Mouse (Mus musculus): ENCODE measurements around the gene D230025D16Rik. TPM values are rescaled to one million over a fixed set of nuclear protein-coding genes. Genes with fewer than 3 reads are reported as not detected.

The D230025D16Rik gene
- total RNA-seq, 2 experiments from 2014 or later: 12.9 to 24.3 TPM

DNA sequence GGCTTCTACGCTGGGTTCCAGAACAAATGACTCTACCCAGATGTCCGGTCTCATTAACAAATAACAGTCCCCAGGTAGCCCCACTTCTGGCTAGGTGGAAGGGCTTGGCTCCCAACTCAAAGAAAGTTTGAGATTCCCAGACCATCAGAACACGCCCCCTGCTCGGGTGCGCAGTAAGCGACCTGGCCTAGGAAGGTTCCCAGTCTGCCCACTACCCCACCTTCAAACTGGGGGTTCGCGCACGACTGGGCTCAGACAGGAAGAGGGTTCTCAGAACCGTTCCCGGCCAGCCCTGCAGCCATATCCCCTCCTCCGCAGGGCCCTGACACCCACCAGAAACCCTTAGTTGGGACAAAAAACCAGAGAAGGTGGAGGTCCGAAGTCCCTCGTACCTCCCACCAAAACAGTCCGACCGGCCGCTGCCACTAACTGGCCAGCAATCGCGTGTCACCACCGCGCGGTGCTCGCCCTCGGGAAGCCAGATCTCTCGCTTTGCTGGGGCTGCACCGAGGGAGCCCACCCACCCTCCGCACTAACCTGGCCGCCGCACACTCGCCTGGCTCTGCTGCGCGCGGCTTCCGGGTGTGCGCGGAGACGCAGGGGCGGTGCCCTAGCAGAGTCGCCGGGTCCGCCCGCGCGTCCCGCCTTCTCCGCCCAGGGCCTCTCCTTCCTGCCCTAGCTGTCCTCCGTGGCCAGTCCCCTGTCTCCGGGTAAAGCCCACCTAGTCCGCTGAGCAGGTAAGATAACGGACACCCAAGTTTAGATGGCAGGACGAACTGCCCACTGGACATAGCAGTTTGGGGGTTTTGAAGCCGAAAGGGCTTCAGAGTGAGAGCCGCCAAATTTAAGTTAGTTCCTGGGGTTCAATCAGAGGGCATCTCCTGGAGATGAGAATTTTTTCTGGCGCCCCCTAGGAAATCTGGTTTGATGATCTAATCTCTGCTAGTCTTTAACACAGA, 39.4 kb downstream of the D230025D16Rik start, which contains the start of the genes Tradd and Fbxl8:
Gene Tradd (minus strand): TSS at position 586 of the 959 bp plus-strand sequence.
Gene Fbxl8 (plus strand): TSS at position 625 of the 959 bp plus-strand sequence.
- peak; percentile 97 for ATAC-seq (replicated peaks; ENCODE audit: low FRiP score, poor library complexity, severe bottlenecking)

DNA sequence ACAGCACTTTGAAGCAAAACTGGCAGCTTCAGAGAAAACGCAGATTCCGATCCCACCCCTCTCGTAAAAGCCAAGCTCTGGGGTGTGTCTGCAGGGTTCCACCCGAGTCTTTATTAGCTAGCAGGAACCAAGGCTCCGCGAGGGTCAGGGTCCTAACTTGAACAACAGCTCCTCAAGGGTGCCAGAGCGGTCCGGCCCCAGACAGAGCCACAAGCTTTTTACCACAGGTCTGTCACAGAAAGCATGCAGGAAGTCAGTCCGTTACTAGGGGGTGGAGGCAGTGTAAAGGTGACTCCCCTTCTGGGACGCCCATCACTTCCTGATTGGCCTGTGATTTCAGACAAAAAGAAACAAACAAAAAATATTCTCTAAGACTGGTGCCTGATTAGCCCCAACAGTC, 40.2 kb downstream of the D230025D16Rik start:
- no peak for ATAC-seq (replicated peaks; ENCODE audit: low FRiP score, poor library complexity, severe bottlenecking)

DNA sequence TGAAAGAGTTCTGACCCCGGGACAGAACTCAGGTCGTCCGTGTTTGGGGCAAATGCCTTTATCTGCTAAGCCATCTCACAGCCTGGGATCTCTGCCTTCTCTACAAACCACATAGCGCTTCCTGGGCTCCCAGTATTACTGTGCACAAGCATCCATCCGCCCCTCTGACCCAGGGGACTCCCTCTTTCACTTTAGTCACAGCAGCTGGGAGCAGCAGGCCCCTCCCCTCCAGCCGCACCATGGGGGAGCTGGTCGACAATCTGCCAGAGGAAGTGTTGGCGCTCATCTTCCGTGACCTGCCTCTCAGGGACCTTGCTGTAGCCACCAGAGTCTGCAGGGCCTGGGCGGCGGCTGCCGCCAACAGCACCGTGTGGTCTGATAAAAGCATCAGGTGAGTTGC, 41.8 kb downstream of the D230025D16Rik start:
- no peak for ATAC-seq (replicated peaks; ENCODE audit: low FRiP score, poor library complexity, severe bottlenecking)

DNA sequence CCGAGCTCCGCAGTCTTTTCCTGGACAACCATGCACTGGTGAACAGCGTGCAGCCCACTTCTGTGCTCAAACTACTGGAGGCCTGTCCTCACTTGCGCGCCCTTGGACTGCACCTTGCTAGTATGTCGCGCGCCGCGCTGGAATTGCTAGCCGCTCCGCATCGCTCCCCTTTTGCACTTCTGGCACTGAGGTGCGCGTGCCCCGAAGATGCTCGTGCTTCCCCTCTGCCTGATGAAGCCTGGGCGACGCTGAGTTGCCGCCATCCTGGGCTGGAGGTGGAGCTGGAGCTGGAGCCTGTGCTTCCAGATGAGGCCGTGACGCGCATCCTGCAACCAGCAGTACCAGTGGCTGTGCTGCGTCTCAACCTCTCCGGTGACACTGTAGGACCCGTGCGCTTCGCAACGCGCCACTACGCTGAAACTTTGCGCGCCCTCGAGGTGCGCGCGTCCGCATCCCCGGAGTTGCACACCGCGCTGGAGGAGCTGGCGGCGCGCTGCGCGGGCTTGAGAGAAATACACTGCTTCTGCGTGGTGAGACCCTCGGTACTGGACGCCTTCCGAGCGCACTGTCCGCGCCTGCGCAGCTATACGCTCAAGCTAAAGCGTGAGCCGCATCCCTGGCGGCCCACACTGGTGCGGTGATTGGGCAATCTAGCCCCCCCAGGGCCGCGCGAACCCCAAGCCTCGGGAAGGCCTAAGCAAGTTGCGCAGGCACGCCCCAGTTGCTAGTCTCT, 43.6 kb downstream of the D230025D16Rik start:
- ATAC-seq (replicated peaks; ENCODE audit: low FRiP score, poor library complexity, severe bottlenecking): no peak

DNA sequence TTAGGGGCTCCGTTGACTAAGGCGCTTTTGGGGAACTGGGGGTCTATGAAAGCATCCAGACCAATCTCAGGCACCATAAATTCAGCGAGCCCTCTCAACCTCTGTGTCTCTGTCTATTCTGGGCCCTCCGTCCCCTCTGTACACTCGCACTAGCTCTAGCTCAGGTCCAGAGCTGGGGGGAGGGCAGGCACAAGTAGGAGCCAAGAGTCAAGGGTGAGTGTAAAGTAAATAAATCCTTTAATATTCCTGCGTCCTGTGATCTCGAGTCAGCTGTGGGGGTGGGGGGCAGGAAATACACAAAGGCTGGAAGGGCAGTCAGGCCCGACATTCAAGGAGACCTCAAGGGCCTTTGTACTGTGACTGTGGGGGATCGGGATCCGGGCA, 44.1 kb downstream of the D230025D16Rik start:
- no peak for ATAC-seq (replicated peaks; ENCODE audit: low FRiP score, poor library complexity, severe bottlenecking)

DNA sequence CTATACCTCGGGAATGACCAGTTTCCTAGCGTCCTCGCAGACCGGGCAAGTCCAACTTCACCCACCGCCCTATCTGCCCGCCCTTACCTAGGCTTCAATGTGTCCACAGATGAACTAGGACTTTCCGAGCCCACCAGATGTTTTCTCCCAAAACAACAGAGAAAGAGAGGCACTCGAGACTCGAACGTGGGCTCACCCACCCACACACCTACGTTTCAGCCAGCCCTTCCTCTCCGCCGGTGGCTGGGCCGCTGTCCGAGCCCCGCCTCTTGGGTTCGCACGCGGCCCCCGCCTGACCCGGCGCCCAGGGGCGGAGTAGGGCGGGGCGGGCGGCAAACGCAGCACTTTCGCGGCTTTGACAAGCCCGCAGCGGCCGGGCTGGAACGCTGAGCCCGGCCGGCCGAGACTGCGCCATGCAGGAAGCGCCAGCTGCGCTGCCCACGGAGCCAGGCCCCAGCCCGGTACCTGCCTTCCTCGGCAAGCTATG, 44.6 kb downstream of the D230025D16Rik start, which contains the start of gene Hsf4:
Gene Hsf4 (plus strand): TSS at position 341 of the 487 bp plus-strand sequence.
- ATAC-seq (replicated peaks; ENCODE audit: low FRiP score, poor library complexity, severe bottlenecking): no peak

DNA sequence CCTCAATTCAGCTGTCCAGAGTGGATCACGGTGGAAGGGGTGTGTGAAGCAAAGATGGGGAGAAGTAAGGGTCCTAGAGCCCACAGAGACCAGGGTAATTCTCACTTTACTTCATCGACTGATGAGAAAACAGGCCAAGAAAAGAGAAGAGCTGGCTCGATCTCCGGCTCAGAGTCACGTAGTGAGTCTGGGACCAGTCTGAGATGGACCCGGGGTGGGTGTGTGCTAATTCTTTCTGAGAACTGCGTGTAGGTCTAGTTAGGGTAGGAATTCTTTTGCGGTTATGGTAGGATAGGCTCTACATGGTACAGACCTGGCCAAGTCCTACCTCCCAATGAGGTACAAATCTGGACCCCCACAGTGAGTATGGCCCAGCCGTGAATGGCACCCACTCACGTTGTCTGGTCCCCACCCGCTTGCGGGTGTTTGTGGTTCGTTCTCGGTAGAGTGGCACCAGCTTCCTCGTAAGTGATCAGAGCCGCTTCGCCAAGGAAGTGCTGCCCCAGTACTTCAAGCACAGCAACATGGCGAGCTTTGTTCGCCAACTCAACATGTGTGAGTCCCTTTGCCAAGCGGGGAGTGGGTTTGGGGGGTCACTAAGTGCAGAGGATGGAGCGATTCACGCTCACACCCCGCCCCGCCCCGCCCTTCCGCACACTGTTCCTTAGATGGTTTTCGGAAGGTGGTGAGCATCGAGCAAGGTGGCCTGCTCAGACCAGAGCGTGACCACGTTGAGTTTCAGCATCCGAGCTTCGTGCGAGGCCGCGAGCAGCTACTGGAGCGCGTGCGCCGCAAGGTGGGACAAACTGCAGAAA, 45.4 kb downstream of the D230025D16Rik start:
- ATAC-seq (replicated peaks; ENCODE audit: low FRiP score, poor library complexity, severe bottlenecking): no peak

DNA sequence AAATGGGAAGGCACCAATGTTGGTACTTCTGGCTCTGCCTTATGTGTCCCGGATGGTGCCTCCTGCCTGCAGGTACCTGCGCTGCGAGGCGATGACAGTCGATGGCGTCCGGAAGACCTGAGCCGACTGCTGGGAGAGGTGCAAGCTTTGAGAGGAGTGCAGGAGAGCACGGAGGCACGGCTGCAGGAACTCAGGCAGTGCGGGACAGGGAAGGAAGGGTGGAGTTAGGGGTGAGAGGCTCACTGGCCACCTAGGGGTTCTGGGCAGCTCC, 45.9 kb downstream of the D230025D16Rik start:
- no peak for ATAC-seq (replicated peaks; ENCODE audit: low FRiP score, poor library complexity, severe bottlenecking)

DNA sequence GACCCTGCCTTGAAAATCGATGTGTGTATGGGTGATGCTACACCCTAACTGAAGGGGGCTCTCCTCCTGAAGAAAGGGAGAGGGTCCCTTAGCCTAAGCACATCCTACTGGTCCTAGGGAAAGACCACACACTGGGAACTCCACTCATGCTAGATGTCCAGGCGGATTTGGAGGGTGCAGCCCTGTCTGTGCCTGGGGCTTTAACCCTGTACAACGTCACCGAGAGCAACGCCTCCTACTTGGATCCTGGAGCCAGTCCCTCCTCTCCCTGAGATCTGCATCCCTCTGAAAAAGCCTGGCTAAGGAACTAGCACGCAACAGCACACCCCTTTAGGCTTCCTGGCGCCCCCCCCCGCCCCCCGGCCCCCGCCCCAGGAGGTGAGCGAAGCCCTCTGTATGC, 50.4 kb downstream of the D230025D16Rik start:
- no peak for ATAC-seq (replicated peaks; ENCODE audit: low FRiP score, poor library complexity, severe bottlenecking)

DNA sequence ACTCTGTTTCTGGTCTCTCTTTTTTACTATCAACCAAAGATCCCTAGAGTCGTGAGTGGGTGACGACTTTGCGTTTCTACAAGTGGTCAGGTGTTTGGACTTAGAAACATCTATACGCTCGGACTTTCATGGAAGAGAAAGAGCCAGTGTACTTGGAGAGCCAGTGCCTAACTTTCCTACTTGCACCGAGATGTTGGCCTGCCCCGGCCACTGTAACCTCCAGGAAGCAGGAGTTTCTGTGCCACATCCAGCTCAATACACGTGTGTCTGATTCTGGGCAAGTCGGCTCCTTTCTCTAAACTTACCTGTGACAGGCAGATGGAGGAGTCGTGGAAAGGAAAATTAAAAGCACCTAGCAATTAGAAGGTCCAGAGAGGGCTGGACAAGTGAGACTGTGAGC, 50.9 kb downstream of the D230025D16Rik start, which contains the start of gene Nol3:
Gene Nol3 (plus strand): TSS at position 301 of the 400 bp plus-strand sequence.
- no peak for ATAC-seq (replicated peaks; ENCODE audit: low FRiP score, poor library complexity, severe bottlenecking)

DNA sequence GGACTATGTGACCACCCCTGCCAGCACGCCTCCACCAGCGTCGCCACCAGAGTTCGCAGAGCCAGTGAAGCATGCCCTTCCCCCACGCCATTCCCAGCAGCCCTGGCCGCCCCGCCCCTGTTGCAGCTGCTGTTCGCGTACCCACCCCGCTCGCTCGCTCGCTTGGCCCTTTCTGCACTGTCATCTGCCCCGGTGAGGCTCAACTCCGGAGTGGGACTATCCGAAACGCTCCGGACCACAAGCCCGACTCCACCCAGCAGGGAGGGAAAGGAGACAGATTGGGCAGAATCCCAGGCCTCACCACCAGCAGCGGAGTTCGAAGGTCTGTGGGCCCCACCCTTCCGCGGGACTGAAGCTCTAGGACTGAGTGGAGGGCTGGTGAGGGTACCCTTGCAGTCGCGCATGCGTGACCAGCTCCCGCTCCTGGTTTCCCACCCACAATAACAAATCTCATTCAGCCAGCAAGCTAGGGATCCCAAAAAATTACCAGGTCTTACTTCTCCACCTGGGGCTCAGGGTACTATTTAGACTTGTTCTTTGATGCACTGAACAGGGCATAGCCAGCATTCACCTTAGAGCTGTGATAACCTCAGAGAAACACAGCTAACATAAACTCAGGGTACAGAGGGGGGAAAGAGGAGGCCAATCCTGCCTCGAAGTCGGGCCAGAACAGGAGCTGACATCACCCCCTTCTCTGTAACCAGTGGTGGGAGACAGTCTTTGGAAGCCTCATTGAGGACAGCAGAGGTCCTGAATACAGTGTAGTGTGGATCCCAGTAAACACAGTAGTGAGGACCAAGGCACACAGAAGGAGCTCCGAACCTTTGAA, 51.6 kb downstream of the D230025D16Rik start:
- peak; percentile 46 for ATAC-seq (replicated peaks; ENCODE audit: low FRiP score, poor library complexity, severe bottlenecking)

DNA sequence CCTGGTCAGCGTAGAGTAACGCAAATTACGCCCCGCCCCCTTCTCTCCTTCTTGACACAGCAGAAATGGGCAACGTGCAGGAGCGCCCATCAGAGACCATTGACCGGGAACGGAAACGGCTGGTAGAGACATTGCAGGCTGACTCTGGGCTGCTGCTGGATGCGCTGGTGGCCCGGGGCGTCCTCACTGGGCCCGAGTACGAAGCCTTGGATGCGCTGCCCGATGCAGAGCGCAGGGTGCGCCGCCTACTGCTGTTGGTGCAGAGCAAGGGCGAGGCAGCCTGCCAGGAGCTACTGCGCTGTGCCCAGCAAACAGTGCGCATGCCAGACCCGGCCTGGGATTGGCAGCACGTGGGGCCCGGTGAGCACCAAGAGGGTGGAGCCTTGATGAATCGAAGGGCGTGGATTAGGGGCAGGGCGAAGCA, 54.0 kb downstream of the D230025D16Rik start:
- ATAC-seq (replicated peaks; ENCODE audit: low FRiP score, poor library complexity, severe bottlenecking): peak; percentile 78

DNA sequence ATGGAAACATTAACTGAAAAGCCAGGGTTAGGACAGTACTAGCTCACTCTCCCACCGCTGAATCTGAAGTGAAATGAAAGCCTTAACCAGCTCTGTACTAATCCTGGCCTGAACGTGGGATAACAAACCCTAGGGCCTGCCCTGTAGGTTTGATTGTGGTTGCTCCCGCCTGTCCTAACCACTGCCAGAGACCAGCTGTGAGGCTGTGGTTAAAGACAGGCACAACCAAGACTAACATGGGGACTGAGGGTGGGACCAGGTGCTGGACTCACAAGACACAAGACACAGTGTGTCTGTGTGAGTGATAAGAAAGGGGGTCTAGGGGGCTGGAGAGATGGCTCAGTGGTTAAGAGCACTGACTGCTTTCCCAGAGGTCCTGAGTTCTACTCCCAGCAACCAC, 55.6 kb downstream of the D230025D16Rik start:
- no peak for ATAC-seq (replicated peaks; ENCODE audit: low FRiP score, poor library complexity, severe bottlenecking)

DNA sequence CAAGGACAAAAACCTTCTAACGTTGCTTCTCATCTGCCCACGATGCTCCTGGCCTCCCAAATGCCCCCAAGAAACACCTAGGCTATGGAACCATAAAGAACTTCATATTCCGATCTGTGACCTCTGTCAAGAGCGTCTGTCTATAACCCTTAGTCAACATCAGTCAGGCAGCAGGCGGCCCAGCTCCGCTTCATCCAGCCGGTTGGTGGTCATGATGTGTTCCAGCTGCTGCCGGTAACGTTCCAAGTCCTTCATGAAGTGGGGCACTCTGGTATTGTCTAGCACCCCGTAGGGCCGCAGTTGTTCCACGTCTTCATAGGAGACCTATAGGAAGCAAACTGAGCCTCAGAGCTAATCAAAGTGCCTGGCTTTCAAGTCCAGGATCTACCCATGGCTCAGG, 56.9 kb downstream of the D230025D16Rik start:
- ATAC-seq (replicated peaks; ENCODE audit: low FRiP score, poor library complexity, severe bottlenecking): no peak

DNA sequence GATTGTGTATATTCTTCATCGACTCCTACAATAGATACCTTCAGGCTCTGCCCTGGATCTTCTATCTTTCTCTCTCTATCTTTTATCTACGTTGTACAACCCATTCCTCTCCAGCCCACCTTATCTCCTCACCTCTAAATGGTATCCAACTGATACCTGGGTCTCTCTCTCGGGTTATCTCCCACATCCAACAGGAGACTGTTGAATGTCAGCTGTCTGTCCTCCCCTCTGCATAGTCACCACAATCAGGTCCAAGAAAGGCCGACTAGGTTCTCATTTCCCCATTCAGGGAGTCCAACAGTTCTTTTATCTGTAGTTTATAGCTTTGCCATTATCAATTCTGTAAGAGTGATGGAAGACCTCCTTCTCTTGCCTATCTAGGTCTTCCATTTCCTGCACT, 57.3 kb downstream of the D230025D16Rik start:
- no peak for ATAC-seq (replicated peaks; ENCODE audit: low FRiP score, poor library complexity, severe bottlenecking)

DNA sequence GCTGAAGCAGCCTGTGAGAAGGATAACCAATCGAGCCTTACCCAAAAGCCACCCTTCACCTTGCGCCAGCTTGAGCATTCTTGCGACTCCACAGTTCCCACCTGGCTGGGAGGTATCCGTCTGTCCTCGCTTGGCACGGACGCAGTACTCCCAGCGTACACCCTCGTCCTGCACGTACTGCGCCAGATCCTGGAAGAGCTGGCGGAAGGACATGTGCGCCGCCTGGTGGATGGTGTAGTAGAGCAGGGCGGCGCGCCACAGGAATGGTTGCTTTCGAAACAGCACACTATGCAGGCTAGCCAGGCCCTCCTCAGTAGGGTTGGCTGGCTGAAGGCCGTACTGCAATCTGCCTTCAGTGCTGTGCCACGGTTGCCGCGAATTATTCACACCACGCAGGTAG, 58.1 kb downstream of the D230025D16Rik start:
- peak; percentile 59 for ATAC-seq (replicated peaks; ENCODE audit: low FRiP score, poor library complexity, severe bottlenecking)

DNA sequence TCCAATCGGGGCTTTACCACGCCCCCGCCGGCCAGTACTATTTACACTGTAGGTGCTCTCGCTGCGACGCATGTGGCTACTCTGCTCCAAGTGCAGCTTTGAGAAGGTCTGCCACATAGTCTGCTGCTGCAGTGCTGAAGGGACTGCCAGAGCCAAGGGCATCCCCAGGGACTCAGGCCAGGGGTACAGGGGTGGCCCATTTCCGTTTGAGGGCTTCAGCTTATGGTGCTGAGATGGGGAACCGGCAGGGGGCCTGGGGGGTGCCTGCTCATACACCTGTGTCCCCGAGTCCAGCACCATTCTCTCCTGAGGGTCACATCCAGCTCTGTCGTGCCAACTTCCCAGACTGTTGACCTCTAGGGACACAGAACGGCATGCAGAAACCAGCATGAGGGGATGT, 60.6 kb downstream of the D230025D16Rik start:
- ATAC-seq (replicated peaks; ENCODE audit: low FRiP score, poor library complexity, severe bottlenecking): no peak

DNA sequence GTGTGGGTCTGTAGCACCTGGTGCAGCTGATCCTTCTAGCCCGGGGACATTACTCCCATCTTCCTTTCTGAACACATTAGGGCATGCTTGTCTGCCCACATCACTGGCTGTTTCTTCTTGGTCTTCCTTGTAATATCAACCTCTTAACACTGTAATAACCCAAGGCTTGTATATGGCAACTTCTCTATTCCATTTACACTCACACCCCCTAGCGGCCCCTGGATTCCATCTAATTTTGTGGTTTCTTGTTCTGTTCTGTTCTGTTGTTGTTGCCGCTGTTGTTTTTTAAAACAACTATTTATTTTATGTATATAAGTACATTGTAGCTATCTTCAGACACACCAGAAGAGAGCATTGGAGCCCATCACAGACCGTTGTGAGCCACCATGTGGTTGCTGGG, 62.0 kb downstream of the D230025D16Rik start:
- ATAC-seq (replicated peaks; ENCODE audit: low FRiP score, poor library complexity, severe bottlenecking): no peak

DNA sequence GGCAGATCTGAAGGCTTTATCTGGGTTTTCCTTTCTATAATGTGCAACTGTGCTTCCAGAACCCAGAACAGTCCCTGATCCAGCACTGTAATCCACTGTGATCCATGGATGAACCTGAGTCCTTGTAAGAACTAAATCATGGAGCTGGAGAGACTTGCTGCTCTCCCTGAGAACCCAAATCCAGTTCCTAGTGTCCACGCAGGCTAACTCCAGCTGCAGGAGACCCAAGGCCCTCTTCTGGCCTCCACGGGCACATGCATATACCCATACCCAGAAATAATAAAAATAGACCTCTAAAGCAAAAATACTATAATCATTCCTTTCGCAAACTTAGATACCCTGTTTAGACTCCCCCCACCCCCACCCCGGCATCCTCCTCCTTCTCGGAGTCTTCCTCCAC, 63.3 kb downstream of the D230025D16Rik start:
- no peak for ATAC-seq (replicated peaks; ENCODE audit: low FRiP score, poor library complexity, severe bottlenecking)
